Mouse (Mus musculus): Measurements from ENCODE around the gene Crtc3.

DNA sequence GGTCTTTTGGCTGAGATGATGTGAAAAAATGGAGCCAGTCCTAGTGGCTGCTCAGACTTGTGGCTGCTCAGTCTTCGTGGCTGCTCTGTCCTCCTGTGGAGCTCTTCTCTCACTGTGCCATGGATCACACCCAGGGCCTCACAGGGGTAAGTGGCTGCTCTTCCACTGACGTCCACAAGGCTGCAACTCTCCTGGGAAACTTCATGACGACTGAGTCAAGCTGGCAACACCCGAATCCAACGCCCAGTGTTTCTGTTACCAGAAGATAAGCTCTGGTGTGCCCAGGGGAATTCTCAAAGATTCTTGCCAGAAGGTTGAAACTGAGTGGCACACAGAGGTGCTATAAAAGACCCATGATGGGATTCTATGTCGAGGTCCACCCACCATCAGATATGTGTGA is 13.8 kb upstream of the Crtc3 start:
- TF ChIP-seq CTCF (IDR thresholded peaks at IDR 0.05; ENCODE audit: insufficient read depth, low read depth, low read length) = no peak
- no peak for TF ChIP-seq POLR2A (IDR thresholded peaks at IDR 0.05; ENCODE audit: insufficient read depth, low read depth, low read length)

Measured in olfactory bulb, adult 2 months (tissue).